Mouse (Mus musculus): Measurements from ENCODE around the gene Mpv17l2.

DNA sequence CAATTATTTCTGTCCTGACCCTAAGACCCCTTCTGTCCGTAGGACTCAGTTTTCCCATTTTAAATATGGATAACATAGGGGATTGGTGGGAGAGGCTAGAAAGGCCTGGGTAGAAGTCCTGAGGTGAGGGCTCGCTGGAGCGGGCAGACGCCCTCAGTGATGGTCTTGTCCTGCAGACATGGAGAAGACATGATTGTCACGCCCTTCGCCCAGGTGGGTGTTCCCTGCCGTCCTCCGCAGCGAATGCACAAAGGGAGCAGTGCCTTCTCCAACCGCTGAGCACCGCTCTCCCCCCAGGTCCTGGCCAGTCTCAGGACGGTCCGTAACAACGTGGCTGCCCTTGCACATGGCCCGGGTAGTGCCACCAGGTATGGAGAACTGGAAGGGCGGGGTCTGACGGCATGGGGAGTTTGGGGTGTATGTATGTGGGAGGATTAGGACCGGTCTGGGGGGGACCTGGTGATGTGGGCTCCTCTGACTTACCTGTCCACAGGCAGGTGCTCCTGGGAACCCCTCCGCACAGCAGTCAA is 15.0 kb downstream of the Mpv17l2 start:
- TF ChIP-seq CTCF (IDR thresholded peaks at IDR 0.05; ENCODE audit: borderline replicate concordance, extremely low read depth, insufficient read depth, insufficient read length) (no peak), POLR2A (IDR thresholded peaks at IDR 0.05; ENCODE audit: borderline replicate concordance, extremely low read depth, insufficient read depth, insufficient read length, poor library complexity, severe bottlenecking) (no peak)

All from brain, embryonic 14.5 days (tissue).